Mouse (Mus musculus) MN1 (cell line): ENCODE measurements at regions not wholly inside any gene's neighbourhood (a gene's known extent, or its start where the extent isn't known, plus 50 kb on each side); places are given as distances from the start of the nearest gene placed in this dataset.
"Not testable (repeated sequence)": the region's sequence is repeated elsewhere in the genome, so short reads cannot be mapped to it uniquely, and the experiment has no call there.

Experiments
- DNase-seq: peaks from one replicate; pipeline ENCODE4 v3.0.0-alpha.2; 2016; ENCODE audit warnings: low spot score

GRCm38 (mm10) chr12:39593781-39594180, 444.0 kb downstream of the Arl4a start:
- DNase-seq, result not testable (repeated sequence)

- no peak for DNase-seq
Measured at GRCm38 (mm10) chr12:39587204-39587909, 450.5 kb downstream of the Arl4a start.

- no peak for DNase-seq
Measured at GRCm38 (mm10) chr12:39586163-39586562, 451.7 kb downstream of the Arl4a start.

- DNase-seq, result peak; percentile 56
Measured at GRCm38 (mm10) chr12:39577610-39578009, 460.2 kb downstream of the Arl4a start.

GRCm38 (mm10) chr12:39572802-39573201, 465.0 kb downstream of the Arl4a start:
- DNase-seq, result no peak

- DNase-seq, result no peak
Measured at GRCm38 (mm10) chr12:39572147-39572546, 465.7 kb downstream of the Arl4a start.

- no peak for DNase-seq
Measured at GRCm38 (mm10) chr12:39560734-39561446, 476.9 kb downstream of the Arl4a start.

GRCm38 (mm10) chr12:39558491-39558890, 479.3 kb downstream of the Arl4a start:
- DNase-seq, result no peak

GRCm38 (mm10) chr12:39536326-39536725, 501.5 kb downstream of the Arl4a start:
- no peak for DNase-seq

- no peak for DNase-seq
Measured at GRCm38 (mm10) chr12:39528121-39528520, 509.7 kb downstream of the Arl4a start.

GRCm38 (mm10) chr12:39527216-39527600, 510.6 kb downstream of the Arl4a start:
- no peak for DNase-seq

GRCm38 (mm10) chr12:39526535-39527215, 511.1 kb downstream of the Arl4a start:
- DNase-seq, result no peak

- no peak for DNase-seq
Measured at GRCm38 (mm10) chr12:39515690-39516089, 522.1 kb downstream of the Arl4a start.

GRCm38 (mm10) chr12:39510855-39511254, 527.0 kb downstream of the Arl4a start:
- DNase-seq, result no peak

GRCm38 (mm10) chr12:39510073-39510812, 527.6 kb downstream of the Arl4a start:
- DNase-seq, result peak; percentile 84

GRCm38 (mm10) chr12:39496203-39496602, 541.6 kb downstream of the Arl4a start:
- peak; percentile 63 for DNase-seq

- peak; percentile 27 for DNase-seq
Measured at GRCm38 (mm10) chr12:39493578-39494218, 544.1 kb downstream of the Arl4a start.

GRCm38 (mm10) chr12:39493114-39493513, 544.7 kb downstream of the Arl4a start:
- DNase-seq, result no peak

- DNase-seq, result no peak
Measured at GRCm38 (mm10) chr12:39472984-39473383, 564.8 kb downstream of the Arl4a start.
